Mouse (Mus musculus): Measurements from ENCODE around the gene Kcnh2. TPM values are rescaled to one million over a fixed set of nuclear protein-coding genes. Genes with fewer than 3 reads are reported as not detected.

Gene Kcnh2
- total and polyA plus RNA-seq, 3 experiments, result 1.8 to 6.8 TPM; not detected in 1

GRCm38 (mm10) chr5:24350531-24351250 is 713 bp downstream of the Kcnh2 start:
- TF ChIP-seq MEF2A (IDR thresholded peaks at IDR 0.05; ENCODE audit: extremely low read depth, insufficient replicate concordance, low read depth, low read length, poor library complexity, severe bottlenecking), result no peak
- no peak for TF ChIP-seq USF1 (IDR thresholded peaks at IDR 0.05; ENCODE audit: low read depth, low read length)
- no peak for TF ChIP-seq JUND (IDR thresholded peaks at IDR 0.05; ENCODE audit: low read depth, low read length)
- no peak for TF ChIP-seq ZMIZ1 (IDR thresholded peaks at IDR 0.05; ENCODE audit: low read depth, low read length)
- no peak for TF ChIP-seq POLR2AphosphoS5 (IDR thresholded peaks at IDR 0.05; ENCODE audit: borderline replicate concordance, low read depth, low read length)
- no peak for TF ChIP-seq POLR2A (IDR thresholded peaks at IDR 0.05; ENCODE audit: control insufficient read depth in 1 of 2, insufficient read depth in 1 of 2, low read depth in 1 of 2, low read length in 2 of 2, poor library complexity in 1 of 2)
- no peak for TF ChIP-seq ZC3H11A (IDR thresholded peaks at IDR 0.05; ENCODE audit: low read depth, low read length)
- no peak for TF ChIP-seq BHLHE40 (IDR thresholded peaks at IDR 0.05; ENCODE audit: borderline replicate concordance, low read depth, low read length)
- Histone ChIP-seq H3K9me3 (replicated peaks; ENCODE audit: insufficient read depth, low read length) (no peaks in the 10 kb centered on the region), H3K4me1 (ENCODE audit: control insufficient read depth in 1 of 2, insufficient read depth in 2 of 2, low read length in 2 of 2) (peaks cover 14 to 31% of the 10 kb centered on the region in 2 experiments), H3K27ac (ENCODE audit: control insufficient read depth, low read depth, low read length) (no peak overlapping the region), H3K36me3 (ENCODE audit: control insufficient read depth in 1 of 2, insufficient read depth in 2 of 2, low read length in 2 of 2) (peaks cover 0 to 13% of the 10 kb centered on the region in 2 experiments; a peak in 2 of 4 replicates), H3K79me2 (ENCODE audit: control insufficient read depth, insufficient read depth, low read length, poor library complexity) (no peaks in the 10 kb centered on the region), H3K27me3 (ENCODE audit: control insufficient read depth in 1 of 2, insufficient read depth in 2 of 2, low read length in 2 of 2) (no peaks in the 10 kb centered on the region; a peak in 3 of 4 replicates), H3K9ac (ENCODE audit: control insufficient read depth, low read depth, low read length, poor library complexity, severe bottlenecking) (no peak overlapping the region), H3K4me3 (ENCODE audit: control insufficient read depth in 1 of 2, insufficient read depth in 1 of 2, low read depth in 2 of 2, low read length in 2 of 2) (peak overlapping the region in 1 of 2 experiments; percentile 68; a peak in 1 of 4 replicates)
- DNase-seq (ENCODE audit: low read depth, low spot score), result peak; percentile 28

- H3K4me1 ChIP-seq (ENCODE audit: control insufficient read depth in 1 of 2, insufficient read depth in 2 of 2, low read length in 2 of 2), result peaks cover 19 to 37% of the 10 kb centered on the region in 2 experiments
- no peaks in the 10 kb centered on the region for H3K79me2 ChIP-seq (ENCODE audit: control insufficient read depth, insufficient read depth, low read length, poor library complexity)
- no peak overlapping the region for H3K27ac ChIP-seq (ENCODE audit: control insufficient read depth, low read depth, low read length)
- no peaks in the 10 kb centered on the region for H3K9me3 ChIP-seq (replicated peaks; ENCODE audit: insufficient read depth, low read length)
- no peaks in the 10 kb centered on the region; a peak in 3 of 4 replicates for H3K27me3 ChIP-seq (ENCODE audit: control insufficient read depth in 1 of 2, insufficient read depth in 2 of 2, low read length in 2 of 2)
- H3K36me3 ChIP-seq (ENCODE audit: control insufficient read depth in 1 of 2, insufficient read depth in 2 of 2, low read length in 2 of 2), result peaks cover 0 to 18% of the 10 kb centered on the region in 2 experiments; a peak in 2 of 4 replicates
- DNase-seq (ENCODE audit: low read depth, low spot score), result peak; percentile 19
- TF ChIP-seq CHD2 (IDR thresholded peaks at IDR 0.05; ENCODE audit: low read length), result no peak
- no peak for TF ChIP-seq NRF1 (IDR thresholded peaks at IDR 0.05; ENCODE audit: insufficient read depth, low read depth, low read length, poor library complexity, severe bottlenecking)
- no peak for TF ChIP-seq TAL1 (IDR thresholded peaks at IDR 0.05; ENCODE audit: low read length)
- no peak for TF ChIP-seq ETS1 (IDR thresholded peaks at IDR 0.05; ENCODE audit: low read depth, low read length)
- no peak overlapping the region for H3K4me3 ChIP-seq (ENCODE audit: control insufficient read depth in 1 of 2, insufficient read depth in 1 of 2, low read depth in 2 of 2, low read length in 2 of 2)
- H3K9ac ChIP-seq (ENCODE audit: control insufficient read depth, low read depth, low read length, poor library complexity, severe bottlenecking), result no peak overlapping the region
Measured at GRCm38 (mm10) chr5:24350073-24350472, 1.3 kb downstream of the Kcnh2 start.

- Histone ChIP-seq H3K36me3 (ENCODE audit: control insufficient read depth in 1 of 2, insufficient read depth in 2 of 2, low read length in 2 of 2) (peaks cover 0 to 24% of the 10 kb centered on the region in 2 experiments; a peak in 2 of 4 replicates), H3K27ac (ENCODE audit: control insufficient read depth, low read depth, low read length) (no peak overlapping the region), H3K9me3 (replicated peaks; ENCODE audit: insufficient read depth, low read length) (no peaks in the 10 kb centered on the region), H3K4me3 (ENCODE audit: control insufficient read depth in 1 of 2, insufficient read depth in 1 of 2, low read depth in 2 of 2, low read length in 2 of 2) (peak overlapping the region; percentile 57 to 60), H3K27me3 (ENCODE audit: control insufficient read depth in 1 of 2, insufficient read depth in 2 of 2, low read length in 2 of 2) (no peaks in the 10 kb centered on the region), H3K9ac (ENCODE audit: control insufficient read depth, low read depth, low read length, poor library complexity, severe bottlenecking) (peak overlapping the region; percentile 66), H3K79me2 (ENCODE audit: control insufficient read depth, insufficient read depth, low read length, poor library complexity) (no peaks in the 10 kb centered on the region; the same call in 1 of the 2 replicates), H3K4me1 (ENCODE audit: control insufficient read depth in 1 of 2, insufficient read depth in 2 of 2, low read length in 2 of 2) (peaks cover 21 to 45% of the 10 kb centered on the region in 2 experiments)
- DNase-seq (ENCODE audit: low read depth, low spot score), result peak; percentile 69
- 0 out of 2 replicates have a peak, but pooled peaks have one; percentile 56 for TF ChIP-seq MXI1 (IDR thresholded peaks at IDR 0.05; ENCODE audit: low read depth, low read length)
- no peak for TF ChIP-seq MAZ (IDR thresholded peaks at IDR 0.05; ENCODE audit: low read depth, low read length)
- TF ChIP-seq RCOR1 (IDR thresholded peaks at IDR 0.05; ENCODE audit: low read depth, low read length), result no peak
- TF ChIP-seq ETS1 (IDR thresholded peaks at IDR 0.05; ENCODE audit: low read depth, low read length), result no peak; the same call in 1 of the 2 replicates
- peak; percentile 14; the same call in 1 of the 2 replicates for TF ChIP-seq MAX (IDR thresholded peaks at IDR 0.05; ENCODE audit: low read length)
- TF ChIP-seq UBTF (IDR thresholded peaks at IDR 0.05; ENCODE audit: borderline replicate concordance, insufficient read depth, low read depth, low read length), result no peak
- TF ChIP-seq CHD2 (IDR thresholded peaks at IDR 0.05; ENCODE audit: low read length), result no peak
- no peak for TF ChIP-seq RAD21 (IDR thresholded peaks at IDR 0.05; ENCODE audit: low read depth, low read length)
- TF ChIP-seq ZMIZ1 (IDR thresholded peaks at IDR 0.05; ENCODE audit: low read depth, low read length), result no peak
- no peak for TF ChIP-seq NRF1 (IDR thresholded peaks at IDR 0.05; ENCODE audit: insufficient read depth, low read depth, low read length, poor library complexity, severe bottlenecking)
- TF ChIP-seq JUND (IDR thresholded peaks at IDR 0.05; ENCODE audit: low read depth, low read length), result no peak
- TF ChIP-seq POLR2AphosphoS5 (IDR thresholded peaks at IDR 0.05; ENCODE audit: borderline replicate concordance, low read depth, low read length), result no peak
- TF ChIP-seq CTCF (IDR thresholded peaks at IDR 0.05 in 2 of 3, conservative IDR thresholded peaks at IDR 0.05 in 1 of 3; ENCODE audit: control insufficient read depth in 1 of 3, insufficient read depth in 1 of 3, low read depth in 2 of 3, low read length in 3 of 3, poor library complexity in 1 of 3, severe bottlenecking in 1 of 3), result no peak
- TF ChIP-seq POLR2A (IDR thresholded peaks at IDR 0.05; ENCODE audit: control insufficient read depth in 1 of 2, insufficient read depth in 1 of 2, low read depth in 1 of 2, low read length in 2 of 2, poor library complexity in 1 of 2), result no peak
- TF ChIP-seq SIN3A (IDR thresholded peaks at IDR 0.05; ENCODE audit: low read length), result peak; percentile 41; the same call in 1 of the 2 replicates
- no peak for TF ChIP-seq TBP (IDR thresholded peaks at IDR 0.05; ENCODE audit: low read depth, low read length)
- TF ChIP-seq HCFC1 (IDR thresholded peaks at IDR 0.05; ENCODE audit: low read depth, low read length), result peak; percentile 2; the same call in 1 of the 2 replicates
Measured at GRCm38 (mm10) chr5:24348546-24348945, 2.9 kb downstream of the Kcnh2 start.
